ENCODE assay signal across 18 mouse cellular contexts in the genomic region with DNA sequence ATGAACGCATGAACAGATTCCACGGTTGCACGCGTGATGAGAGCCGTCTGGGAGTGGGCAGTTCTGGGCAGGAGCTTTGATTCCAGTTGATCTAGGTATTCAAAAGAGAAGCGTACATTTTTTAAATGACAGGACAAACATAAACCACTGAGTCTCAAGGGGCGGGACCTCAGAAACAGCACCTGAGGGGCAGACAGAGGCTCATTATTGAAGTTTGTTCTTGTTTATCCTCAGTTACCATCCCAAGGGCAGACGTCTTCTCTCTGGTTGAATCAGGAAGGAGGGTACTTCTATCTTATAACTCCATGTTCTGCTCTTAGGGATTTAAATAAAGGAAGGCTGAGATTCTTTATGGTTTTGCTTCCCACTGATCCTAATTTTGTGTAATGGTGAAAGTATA.
DNase-seq lines count a peak whose midpoint lies in the region; ATAC-seq and TF ChIP-seq lines count a peak whose summit lies in the region.
"Had no signal": no experiment of that assay in that cellular context is flagged by ENCODE, and none has a peak within 500 bp of the region (broad histone marks: within the 10 kb centered on the region; RNA-seq: fewer than 3 reads in every experiment).

No protein-coding gene starts in this region.

- peak overlapping the region; percentile 24 to 45 for H3K27ac ChIP-seq in heart, embryonic 14.5 days (replicated peaks in 1 of 2; ENCODE audit: control insufficient read depth in 1 of 2, insufficient read depth in 1 of 2, low read depth in 2 of 2, low read length in 2 of 2)
- no peak overlapping the region for H3K27ac ChIP-seq in neural tube, embryonic 12.5 days
- no peak overlapping the region for H3K27ac ChIP-seq in neural tube, embryonic 15.5 days (replicated peaks)
- peak overlapping the region; percentile 59 for H3K27ac ChIP-seq in embryonic facial prominence, embryonic 10.5 days (replicated peaks)
- H3K27ac ChIP-seq in midbrain, embryonic 16.5 days (ENCODE audit: low read length) = peak overlapping the region; percentile 53; the same call in 1 of the 2 replicates
- no peak overlapping the region for H3K27ac ChIP-seq in layer of hippocampus, adult 2 months

- H3K27me3 ChIP-seq in heart, embryonic 14.5 days (ENCODE audit: control insufficient read depth, insufficient read depth, low read length) = no peaks in the 10 kb centered on the region
- no peaks in the 10 kb centered on the region for H3K27me3 ChIP-seq in neural tube, embryonic 12.5 days (replicated peaks)
- H3K27me3 ChIP-seq in neural tube, embryonic 15.5 days (replicated peaks) = no peaks in the 10 kb centered on the region
- H3K27me3 ChIP-seq in embryonic facial prominence, embryonic 10.5 days (replicated peaks; ENCODE audit: low read depth, poor library complexity, severe bottlenecking) = no peaks in the 10 kb centered on the region
- no peaks in the 10 kb centered on the region for H3K27me3 ChIP-seq in midbrain, embryonic 16.5 days (ENCODE audit: control insufficient read depth, insufficient read depth, low read depth, low read length)

- H3K4me1 ChIP-seq in heart, embryonic 14.5 days (ENCODE audit: control insufficient read depth in 2 of 2, insufficient read depth in 2 of 2, low read length in 2 of 2) = peaks cover 29 to 58% of the 10 kb centered on the region in 2 experiments
- peaks cover 30% of the 10 kb centered on the region for H3K4me1 ChIP-seq in neural tube, embryonic 12.5 days
- peaks cover 34% of the 10 kb centered on the region for H3K4me1 ChIP-seq in neural tube, embryonic 15.5 days
- peaks cover 44% of the 10 kb centered on the region for H3K4me1 ChIP-seq in embryonic facial prominence, embryonic 10.5 days
- peaks cover 19% of the 10 kb centered on the region for H3K4me1 ChIP-seq in midbrain, embryonic 16.5 days (ENCODE audit: control insufficient read depth, insufficient read depth, low read length)

- 41% methylated on average over 8 of the region's 8 CpGs for WGBS in heart, embryonic 14.5 days
- WGBS in neural tube, embryonic 12.5 days = 23% methylated on average over 8 of the region's 8 CpGs
- 23% methylated on average over 8 of the region's 8 CpGs for WGBS in neural tube, embryonic 15.5 days
- WGBS in embryonic facial prominence, embryonic 10.5 days = 26% methylated on average over 8 of the region's 8 CpGs
- WGBS in midbrain, embryonic 16.5 days = 29% methylated on average over 8 of the region's 8 CpGs

- TF ChIP-seq CTCF in layer of hippocampus, adult 2 months (conservative IDR thresholded peaks at IDR 0.05) = no peak

- no peak for DNase-seq in heart, adult 8-10 months (ENCODE audit: low spot score)
- no peak for DNase-seq in embryonic facial prominence, embryonic 10.5 days (ENCODE audit: low spot score)
- no peak for DNase-seq in lung, postnatal 10 days
- DNase-seq in layer of hippocampus, adult 2 months (ENCODE audit: low spot score in 2 of 2) = no peak
- DNase-seq: cerebellum, postnatal 14 days; heart, postnatal 10 days; kidney, postnatal 10 days; lung, embryonic 14.5 days; right cerebral cortex, postnatal 25 days; thymus, postnatal 36 days had no signal

- 0 out of 2 replicates have a peak, but pooled peaks cover 3% of the 10 kb centered on the region for H3K9me3 ChIP-seq in heart, embryonic 14.5 days (ENCODE audit: control insufficient read depth, low read length)
- no peaks in the 10 kb centered on the region for H3K9me3 ChIP-seq in neural tube, embryonic 12.5 days
- H3K9me3 ChIP-seq in neural tube, embryonic 15.5 days (replicated peaks) = no peaks in the 10 kb centered on the region
- no peaks in the 10 kb centered on the region; the same call in 1 of the 2 replicates for H3K9me3 ChIP-seq in embryonic facial prominence, embryonic 10.5 days
- H3K9me3 ChIP-seq in midbrain, embryonic 16.5 days (replicated peaks; ENCODE audit: control insufficient read depth, low read length, poor library complexity, severe bottlenecking) = no peaks in the 10 kb centered on the region

- peak overlapping the region; percentile 14; the same call in 1 of the 2 replicates for H3K9ac ChIP-seq in heart, embryonic 14.5 days (ENCODE audit: low read length)
- H3K9ac ChIP-seq in neural tube, embryonic 12.5 days = no peak overlapping the region
- no peak overlapping the region for H3K9ac ChIP-seq in neural tube, embryonic 15.5 days (replicated peaks)
- H3K9ac ChIP-seq in midbrain, embryonic 16.5 days (ENCODE audit: low read depth, low read length) = no peak overlapping the region
- H3K9ac ChIP-seq: lung, embryonic 14.5 days had no signal

- no peaks in the 10 kb centered on the region for H3K36me3 ChIP-seq in heart, embryonic 14.5 days (ENCODE audit: control insufficient read depth, insufficient read depth, low read length)
- no peaks in the 10 kb centered on the region for H3K36me3 ChIP-seq in neural tube, embryonic 12.5 days
- no peaks in the 10 kb centered on the region for H3K36me3 ChIP-seq in neural tube, embryonic 15.5 days
- no peaks in the 10 kb centered on the region for H3K36me3 ChIP-seq in embryonic facial prominence, embryonic 10.5 days (replicated peaks)
- H3K36me3 ChIP-seq in midbrain, embryonic 16.5 days (ENCODE audit: control insufficient read depth, insufficient read depth, low read length) = no peaks in the 10 kb centered on the region

- H3K4me3 ChIP-seq in heart, embryonic 14.5 days (ENCODE audit: control insufficient read depth in 1 of 2, insufficient read depth in 1 of 2, low read depth in 1 of 2, low read length in 2 of 2) = no peak overlapping the region
- no peak overlapping the region for H3K4me3 ChIP-seq in neural tube, embryonic 12.5 days
- H3K4me3 ChIP-seq in neural tube, embryonic 15.5 days (replicated peaks) = no peak overlapping the region
- no peak overlapping the region for H3K4me3 ChIP-seq in embryonic facial prominence, embryonic 10.5 days
- no peak overlapping the region for H3K4me3 ChIP-seq in midbrain, embryonic 16.5 days (ENCODE audit: low read depth, low read length)
- H3K4me3 ChIP-seq in layer of hippocampus, adult 2 months = no peak overlapping the region
- H3K4me3 ChIP-seq: myocyte had no signal

- no peak for ATAC-seq in heart, embryonic 14.5 days (ENCODE audit: insufficient number of reproducible peaks, insufficient read depth, low FRiP score, low read depth)
- no peak for ATAC-seq in neural tube, embryonic 12.5 days (ENCODE audit: low FRiP score, low read depth)
- ATAC-seq in neural tube, embryonic 15.5 days (ENCODE audit: low FRiP score) = no peak
- no peak; the same call in 1 of the 2 replicates for ATAC-seq in midbrain, embryonic 16.5 days
- ATAC-seq: CD4-positive, CD25-positive, alpha-beta regulatory T cell, adult 4 months; intestine, embryonic 16.5 days had no signal

- peak overlapping the region; percentile 41 for H3K4me2 ChIP-seq in heart, embryonic 14.5 days (ENCODE audit: low read length)
- peak overlapping the region; percentile 20 for H3K4me2 ChIP-seq in neural tube, embryonic 12.5 days (replicated peaks)
- H3K4me2 ChIP-seq in neural tube, embryonic 15.5 days = no peak overlapping the region
- no peak overlapping the region for H3K4me2 ChIP-seq in midbrain, embryonic 16.5 days (ENCODE audit: low read length)
- H3K4me2 ChIP-seq: liver, embryonic 11.5 days; lung, embryonic 14.5 days had no signal

Comparison
In these comparisons a context has a peak if more than half of its experiments do, and no peak if none do; other contexts are left out.
1. H3K4me2 ChIP-seq: peak in heart, embryonic 14.5 days (single experiment) and neural tube, embryonic 12.5 days (single experiment); none in neural tube, embryonic 15.5 days (single experiment) and midbrain, embryonic 16.5 days (single experiment).
2. H3K27ac ChIP-seq: peak in heart, embryonic 14.5 days (2 of 2), embryonic facial prominence, embryonic 10.5 days (single experiment) and midbrain, embryonic 16.5 days (single experiment); none in neural tube, embryonic 12.5 days (single experiment), neural tube, embryonic 15.5 days (single experiment) and layer of hippocampus, adult 2 months (single experiment).